Mouse (Mus musculus) heart, postnatal 14 days (tissue): ENCODE results near the gene Traf2. TPM values are rescaled to one million over a fixed set of nuclear protein-coding genes. Genes with fewer than 3 reads are reported as not detected.
A peak's percentile ranks its signal among the peaks of the same experiment; 100 is the strongest.

ENCODE experiments used
- DNase-seq, 2 experiments: peaks; one replicate each; pipeline ENCODE4 v3.0.0; 2021 to 2022
- intact Hi-C: fragments of 180-260 bp; cut with DNase I; formaldehyde crosslinking; loops from one replicate; pipeline ENCODE4 v1.15.1; 2025
- long read RNA-seq, 2 experiments: library from polyadenylated mRNA; stranded (forward); transcript quantifications; one replicate each; pipeline ENCODE4 v2.0.0; 2021
- total RNA-seq, 2 experiments: library from RNA; stranded (reverse); gene quantifications; 2 replicates each; pipeline ENCODE4 v1.2.3; 2021

Traf2 gene
- total RNA-seq: 10 to 100 TPM; 16.6 to 16.7 TPM
- long read RNA-seq, experiment 1, transcript Traf2-201 (11 exons, 3,044 nt): major isoform, 33 of 49 reads
- long read RNA-seq, experiment 1, partial matches to known transcripts: 8 of 49 reads
- long read RNA-seq, experiment 1, other reads (novel, unspliced or antisense): 4 of 49 reads
- long read RNA-seq, experiment 2, transcript Traf2-201 (11 exons, 3,044 nt): major isoform, 21 of 33 reads
- long read RNA-seq, experiment 2, partial matches to known transcripts: 6 of 33 reads
- long read RNA-seq, experiment 2, other reads (novel, unspliced or antisense): 4 of 33 reads

DNA sequence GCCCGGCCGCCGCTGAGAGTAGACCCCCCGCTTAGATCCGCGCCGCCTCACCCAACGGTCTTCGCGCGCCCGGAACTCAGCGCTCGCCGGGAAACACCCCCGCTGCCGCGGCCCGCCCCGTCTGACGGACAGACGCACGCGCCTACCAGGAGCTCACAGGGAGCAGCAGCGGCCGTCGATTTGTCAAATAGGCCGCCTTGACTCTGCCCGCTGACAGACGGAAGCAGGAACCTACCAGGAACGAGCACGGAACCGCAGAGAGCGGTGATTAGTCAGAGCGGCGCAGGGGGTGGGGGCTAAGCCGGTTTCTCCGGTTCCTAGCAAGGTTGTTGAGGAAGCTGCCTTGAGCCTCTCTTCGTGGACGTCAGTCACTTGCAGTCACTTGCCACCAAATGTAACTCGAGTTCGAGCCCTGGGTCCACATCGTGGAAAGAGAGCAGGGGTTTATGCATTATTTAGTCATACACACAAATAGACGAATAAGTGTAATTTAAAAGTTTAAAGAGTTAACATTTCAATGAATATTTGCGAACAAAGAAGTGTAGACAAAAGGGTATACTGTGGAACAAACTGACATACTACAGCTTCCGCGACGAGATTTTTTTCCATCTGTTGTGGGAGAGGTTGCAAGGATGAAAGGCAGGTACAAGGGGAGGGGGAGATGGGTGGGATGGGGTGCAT lies at the start of gene Traf2:
Traf2 (minus strand) TSS at position 130 of the 681 bp plus-strand sequence.
- intact Hi-C loops: no loop called here
- DNase-seq: peak; percentile 98 to 99

DNA sequence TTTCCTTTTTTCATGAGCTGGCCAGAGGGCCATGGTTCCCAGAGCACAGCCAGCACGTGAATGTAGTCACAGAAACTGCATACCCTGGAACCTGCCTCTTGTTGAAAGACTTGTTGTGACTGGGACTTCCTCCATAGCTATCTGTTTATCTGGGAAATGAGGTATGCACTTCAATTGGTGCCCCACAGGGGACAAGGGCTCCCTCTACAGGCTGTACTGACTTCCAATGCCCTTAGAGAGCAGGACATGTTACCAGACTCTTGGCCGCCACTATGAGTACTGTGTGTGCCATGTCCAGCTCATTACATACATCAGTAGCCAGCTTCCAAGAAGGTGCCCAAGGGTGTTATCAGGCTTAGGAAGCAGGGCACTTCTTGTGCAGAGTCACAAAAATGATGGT lies 45.1 kb upstream of the Traf2 start:
- DNase-seq: no peak
- intact Hi-C loops: no loop called here

- intact Hi-C loops: no loop called here
- no peak for DNase-seq
Observed at GRCm38 (mm10) chr2:25588227-25588907, 41.6 kb upstream of the Traf2 start.

DNA sequence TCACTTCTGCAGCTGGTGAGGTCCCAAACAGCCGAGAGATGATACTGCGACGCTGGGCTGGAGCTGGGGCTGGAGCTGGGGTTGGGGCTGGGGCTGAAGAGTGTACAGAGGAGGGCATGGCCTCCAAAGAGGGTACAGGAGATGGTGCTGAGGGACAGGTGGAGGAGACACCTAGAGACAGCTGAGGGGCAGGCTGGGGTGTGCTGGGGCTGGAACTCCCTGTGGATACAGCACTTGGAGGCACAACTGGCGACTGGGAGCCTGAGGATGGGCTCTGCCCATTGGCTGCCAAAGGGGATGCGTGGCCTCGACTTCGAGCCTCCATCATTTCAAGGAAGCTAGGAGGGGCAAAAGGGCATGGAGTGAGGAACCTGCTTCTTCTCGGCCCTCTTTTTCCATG lies 40.5 kb upstream of the Traf2 start:
- intact Hi-C loops: no loop called here
- no peak for DNase-seq

DNA sequence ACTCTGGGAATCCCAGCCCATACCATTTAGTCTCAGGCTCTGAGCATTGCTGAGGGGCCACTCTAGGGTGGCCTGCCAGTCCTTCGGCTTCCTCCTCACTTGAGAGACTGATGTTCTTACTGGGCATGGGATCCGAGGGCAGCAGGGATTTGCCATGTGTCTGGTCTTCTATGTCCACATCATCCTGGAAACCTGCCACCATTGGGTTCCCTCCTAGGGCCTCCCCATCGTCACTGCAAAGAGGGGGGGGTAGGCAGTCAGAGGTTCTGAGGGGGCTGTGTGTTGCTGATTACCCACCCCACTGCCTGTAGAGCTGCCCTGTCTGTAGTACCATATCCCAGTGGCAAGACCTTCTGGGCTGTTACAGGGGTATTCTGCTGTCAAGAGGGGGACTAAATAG lies 38.9 kb upstream of the Traf2 start:
- intact Hi-C loops: no loop called here
- DNase-seq: no peak

DNA sequence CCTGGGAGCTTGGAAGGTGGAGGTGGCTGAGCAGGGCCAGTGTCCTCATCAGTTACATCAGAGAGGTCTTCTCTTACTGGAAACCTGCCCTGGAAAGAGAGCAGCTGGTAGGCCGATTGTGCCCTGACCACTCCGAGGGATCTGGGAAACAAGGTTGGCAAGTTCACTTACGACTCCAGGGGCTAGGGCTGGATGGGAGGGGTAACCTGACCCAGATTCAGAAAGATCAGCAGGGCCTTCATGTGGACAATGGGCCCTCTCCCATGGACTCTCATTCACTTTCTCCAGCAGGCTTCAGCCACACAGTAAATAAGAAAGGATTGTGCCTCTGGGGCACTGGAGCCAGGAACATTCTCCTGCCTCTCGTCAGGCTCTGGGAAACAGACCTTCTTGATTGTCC lies 38.1 kb upstream of the Traf2 start:
- no peak for DNase-seq
- intact Hi-C loops: no loop called here

DNA sequence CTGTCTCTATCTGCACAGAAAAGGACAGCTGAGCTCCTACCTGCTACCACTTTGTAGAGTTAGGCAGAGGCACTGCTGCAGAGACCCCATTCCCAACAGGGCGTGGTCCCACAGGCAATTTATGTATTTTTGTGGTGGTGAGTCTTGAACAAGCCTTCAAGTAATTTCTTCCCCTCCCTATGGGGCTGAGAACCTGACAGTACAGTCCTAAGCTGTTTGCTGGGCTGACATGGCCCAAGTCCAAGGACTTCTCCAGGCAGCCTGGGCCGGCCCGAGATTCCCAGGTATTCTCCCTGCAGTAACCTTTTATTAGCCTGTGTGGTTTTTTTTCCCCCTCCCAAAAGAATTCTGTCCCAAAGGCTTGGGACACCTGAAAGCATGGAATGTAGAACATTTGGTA lies 37.4 kb upstream of the Traf2 start:
- intact Hi-C loops: no loop called here
- DNase-seq: no peak

- intact Hi-C loops: no loop called here
- no peak for DNase-seq
Observed at GRCm38 (mm10) chr2:25583571-25583970, 36.8 kb upstream of the Traf2 start.

- DNase-seq: no peak
- intact Hi-C loops: no loop called here
Observed at GRCm38 (mm10) chr2:25583120-25583481, 36.4 kb upstream of the Traf2 start.

GRCm38 (mm10) chr2:25582466-25583119 lies 35.9 kb upstream of the Traf2 start:
- intact Hi-C loops: no loop called here
- no peak for DNase-seq

DNA sequence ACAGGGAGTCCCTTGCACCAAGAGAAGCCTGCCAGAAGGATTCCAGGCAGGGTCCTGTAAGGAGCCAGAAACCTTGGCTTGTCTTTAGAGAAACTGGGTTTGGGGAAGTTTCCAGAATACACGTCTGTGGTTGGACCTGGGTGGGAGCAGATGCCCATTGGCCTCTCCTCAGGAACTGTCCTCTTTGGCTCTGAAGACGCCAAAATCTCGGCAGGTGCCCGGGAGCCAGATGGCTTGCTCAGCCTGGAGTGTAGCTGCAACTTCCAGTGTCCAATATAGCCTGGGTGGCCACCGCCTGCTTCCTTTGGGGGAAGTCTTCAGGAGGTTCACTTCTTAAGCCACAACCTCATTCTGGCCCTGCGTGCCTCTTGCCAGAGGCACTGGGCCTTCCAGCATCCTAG lies 35.2 kb upstream of the Traf2 start:
- DNase-seq: no peak
- intact Hi-C loops: no loop called here

DNA sequence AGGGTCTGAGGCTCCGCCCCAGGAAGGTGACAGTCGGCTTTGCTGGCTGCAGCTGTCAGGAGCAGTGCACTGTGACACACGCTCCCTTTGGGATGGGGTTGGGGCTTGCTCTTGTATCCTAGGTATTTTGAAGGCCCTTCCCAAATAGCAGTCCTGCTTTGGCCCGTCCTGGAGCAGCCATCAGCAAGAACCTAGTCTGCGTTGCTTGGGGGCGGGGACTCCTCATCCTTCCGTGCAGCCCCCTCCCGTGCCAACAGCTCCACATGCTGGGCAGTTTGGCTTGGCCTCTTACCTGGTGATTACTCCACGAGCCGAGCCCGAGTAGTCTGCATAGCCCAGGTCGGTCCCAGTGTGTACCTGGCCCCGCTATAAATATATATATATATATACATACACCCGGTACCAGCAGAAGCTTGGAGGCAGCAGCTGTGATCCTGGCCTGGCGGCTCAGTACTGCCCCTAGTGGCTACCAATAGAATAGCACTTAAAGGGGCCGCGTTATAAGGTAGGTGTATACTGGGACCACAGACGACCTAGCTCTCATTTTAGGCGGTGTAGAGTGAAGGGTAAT lies 34.6 kb upstream of the Traf2 start, which contains the start of gene Ajm1:
Ajm1 (minus strand) TSS at position 464 of the 571 bp plus-strand sequence.
- intact Hi-C loops: no loop called here
- DNase-seq: peak; percentile 68 to 75

- intact Hi-C loops: no loop called here
- no peak for DNase-seq
Observed at GRCm38 (mm10) chr2:25580621-25581101, 33.9 kb upstream of the Traf2 start.

- no peak for DNase-seq
- intact Hi-C loops: no loop called here
Observed at GRCm38 (mm10) chr2:25579737-25580460, 33.2 kb upstream of the Traf2 start.

DNA sequence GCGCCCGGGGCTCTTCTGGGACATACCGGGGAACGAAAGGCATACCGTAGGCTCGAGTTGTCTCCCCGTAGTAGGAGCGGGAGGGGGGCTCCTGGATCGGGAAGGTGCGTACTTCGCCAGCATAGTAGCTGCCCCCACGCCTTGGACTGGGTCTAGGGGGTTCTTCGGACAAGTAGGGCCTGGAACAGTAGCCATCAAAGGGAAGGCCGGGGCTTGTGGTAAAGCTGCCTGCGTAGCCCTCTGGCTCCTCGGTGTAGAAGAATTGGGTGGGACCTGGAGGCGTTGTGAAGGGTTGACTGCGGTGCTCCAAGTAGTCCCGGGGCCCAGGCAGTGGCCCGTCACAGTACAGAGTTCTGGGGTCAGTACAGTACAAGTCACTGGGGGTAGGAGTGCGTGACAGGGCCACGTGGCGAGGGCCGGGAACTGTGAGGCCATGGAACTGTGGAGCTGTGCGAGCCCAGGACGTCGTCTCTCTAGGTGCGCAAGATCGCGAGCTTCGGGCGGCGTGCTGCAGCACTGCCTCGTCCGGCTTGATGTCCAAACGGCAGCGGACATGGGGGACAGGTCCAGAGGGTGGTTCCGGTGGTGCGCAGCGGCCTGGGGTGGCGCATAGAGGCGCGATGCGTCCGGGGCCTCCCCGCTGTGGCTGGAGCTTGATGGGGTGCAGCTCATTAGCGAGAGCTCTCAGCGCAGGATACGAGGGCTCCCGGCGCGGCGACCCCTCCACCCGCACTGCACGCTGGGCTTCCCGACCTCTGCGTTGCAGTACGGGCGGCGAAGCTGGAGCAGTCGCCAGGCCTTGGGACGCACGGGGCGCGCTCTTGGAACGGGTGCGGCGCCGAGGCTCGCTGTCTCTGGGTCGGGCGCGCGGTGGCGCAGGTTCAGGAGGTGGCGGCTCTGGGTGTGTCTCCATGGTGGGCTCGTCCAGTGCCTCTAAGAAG lies 32.3 kb upstream of the Traf2 start:
- no peak for DNase-seq
- intact Hi-C loops: no loop called here

- no peak for DNase-seq
- intact Hi-C loops: no loop called here
Observed at GRCm38 (mm10) chr2:25577951-25578795, 31.4 kb upstream of the Traf2 start.

DNA sequence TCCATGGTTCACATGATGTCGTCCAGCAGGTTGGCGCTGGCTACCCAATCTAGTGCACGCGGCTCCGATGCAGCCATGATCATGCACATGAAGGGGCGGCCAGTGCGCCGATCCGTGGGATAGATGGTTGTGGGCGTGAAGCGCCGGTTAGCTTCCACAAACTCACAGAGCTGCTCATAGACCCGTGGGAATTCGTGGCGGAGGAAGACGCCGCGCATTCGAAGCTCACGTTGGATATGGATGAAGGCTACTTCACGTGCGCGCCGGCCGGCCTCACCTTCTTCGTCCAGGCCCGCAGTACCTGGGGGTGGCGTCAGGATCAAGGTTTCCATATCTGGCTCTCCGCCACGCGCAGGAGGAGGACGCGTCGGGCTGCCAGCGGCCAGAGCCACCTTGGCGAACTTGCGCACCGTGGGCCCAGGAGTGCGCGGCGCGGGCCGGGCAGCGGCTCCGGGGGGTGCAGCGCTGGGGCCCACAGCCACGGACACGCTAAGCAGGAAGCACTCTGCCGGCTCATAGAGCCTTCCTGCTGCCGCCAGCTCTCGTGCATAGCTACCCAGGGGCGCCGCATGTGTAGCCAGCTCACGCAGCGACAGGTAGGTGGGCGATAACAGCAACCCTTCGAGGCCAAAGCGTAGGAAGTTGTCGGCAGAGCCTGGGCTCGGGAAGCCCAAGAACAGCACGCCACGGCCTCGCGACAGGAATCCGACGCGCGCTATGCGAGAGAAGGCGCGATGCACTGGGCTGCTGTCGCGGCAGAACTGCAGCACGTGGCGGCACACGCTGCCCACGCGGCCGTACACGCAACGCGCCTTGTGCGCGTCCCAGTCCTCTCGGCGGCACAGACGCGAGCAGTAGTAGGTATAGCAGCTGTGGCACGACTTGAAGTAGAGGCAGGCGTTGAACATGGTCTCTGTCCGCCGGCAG lies 30.5 kb upstream of the Traf2 start:
- intact Hi-C loops: no loop called here
- no peak for DNase-seq
